Mouse (Mus musculus): ENCODE data around the gene Arnt2. TPM values are rescaled to one million over a fixed set of nuclear protein-coding genes. Genes with fewer than 3 reads are reported as not detected.

Arnt2 gene
- polyA plus RNA-seq, 1 experiment from 2014 or later = 18.5 TPM

- Histone ChIP-seq H3K4me1 (ENCODE audit: control insufficient read depth, insufficient read depth, low read length) (no peaks in the 10 kb centered on the region), H3K9me3 (replicated peaks; ENCODE audit: control insufficient read depth, low read length) (no peaks in the 10 kb centered on the region), H3K4me3 (ENCODE audit: low read depth, low read length) (no peak overlapping the region), H3K36me3 (replicated peaks; ENCODE audit: control insufficient read depth, insufficient read depth, low read depth, low read length) (no peaks in the 10 kb centered on the region), H3K27me3 (ENCODE audit: control insufficient read depth, insufficient read depth, low read length) (no peaks in the 10 kb centered on the region), H3K9ac (replicated peaks; ENCODE audit: low read length) (no peak overlapping the region), H3K27ac (replicated peaks; ENCODE audit: low read depth, low read length) (no peak overlapping the region), H3K4me2 (ENCODE audit: low read depth, low read length) (no peak overlapping the region)
- no peak for ATAC-seq (replicated peaks; ENCODE audit: insufficient number of reproducible peaks, low FRiP score, low TSS enrichment, low read depth)
- WGBS = 57% methylated on average over 2 of the region's 2 CpGs
- no peak for DNase-seq (ENCODE audit: low spot score)
Observed at GRCm38 (mm10) chr7:84434901-84435300, 24.9 kb upstream of the Arnt2 start.

DNA sequence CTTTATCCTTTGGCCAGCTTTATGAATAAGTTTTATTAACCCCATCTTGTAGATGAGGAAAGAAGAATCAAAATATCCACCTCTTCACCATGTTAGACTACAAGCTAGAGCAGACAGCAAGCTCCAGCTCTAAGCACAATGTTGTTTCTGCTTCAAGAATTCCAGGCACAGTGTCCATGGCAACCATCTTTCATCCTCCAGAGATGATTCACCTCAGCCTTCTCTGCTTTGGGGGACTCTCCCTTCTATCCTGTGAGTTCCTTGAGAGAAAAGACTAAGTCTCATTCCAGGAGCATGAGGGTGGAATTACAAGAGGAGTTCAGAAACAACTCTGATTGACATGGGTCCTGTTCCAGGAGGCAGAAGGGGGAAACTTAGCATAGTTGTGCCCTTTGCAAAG is 22.2 kb upstream of the Arnt2 start:
- no peak for ATAC-seq (replicated peaks; ENCODE audit: insufficient number of reproducible peaks, low FRiP score, low TSS enrichment, low read depth)
- H3K27me3 ChIP-seq (ENCODE audit: control insufficient read depth, insufficient read depth, low read length) = no peaks in the 10 kb centered on the region
- H3K27ac ChIP-seq (replicated peaks; ENCODE audit: low read depth, low read length) = no peak overlapping the region

DNA sequence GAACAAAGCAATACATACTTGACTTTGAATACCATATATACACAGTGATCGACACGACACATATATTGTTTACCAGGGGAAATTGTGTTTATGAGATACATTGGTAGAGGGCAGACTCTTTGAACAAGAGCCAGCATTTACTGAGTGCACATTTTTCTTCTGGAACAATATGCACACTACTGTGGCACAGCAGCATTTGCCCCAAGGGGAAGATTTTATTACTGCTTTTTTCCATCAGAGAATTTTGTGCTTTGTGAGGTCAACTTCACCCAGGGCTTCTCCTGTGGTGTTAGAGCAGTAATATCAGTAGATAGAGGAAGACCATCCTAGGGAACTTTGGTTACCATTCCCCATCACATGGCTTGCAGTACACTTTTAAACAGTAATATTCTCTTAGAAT is 17.2 kb upstream of the Arnt2 start:
- Histone ChIP-seq H3K4me2 (ENCODE audit: low read depth, low read length) (no peak overlapping the region), H3K9ac (replicated peaks; ENCODE audit: low read length) (no peak overlapping the region), H3K27ac (replicated peaks; ENCODE audit: low read depth, low read length) (no peak overlapping the region), H3K4me1 (ENCODE audit: control insufficient read depth, insufficient read depth, low read length) (no peaks in the 10 kb centered on the region), H3K27me3 (ENCODE audit: control insufficient read depth, insufficient read depth, low read length) (no peaks in the 10 kb centered on the region), H3K36me3 (replicated peaks; ENCODE audit: control insufficient read depth, insufficient read depth, low read depth, low read length) (no peaks in the 10 kb centered on the region), H3K9me3 (replicated peaks; ENCODE audit: control insufficient read depth, low read length) (no peaks in the 10 kb centered on the region), H3K4me3 (ENCODE audit: low read depth, low read length) (no peak overlapping the region)
- WGBS = 91% methylated on average over 2 of the region's 2 CpGs
- no peak for ATAC-seq (replicated peaks; ENCODE audit: insufficient number of reproducible peaks, low FRiP score, low TSS enrichment, low read depth)
- DNase-seq (ENCODE audit: low spot score) = no peak

More for the DNA sequence above, 22.2 kb upstream of the Arnt2 start:
- Histone ChIP-seq H3K9me3 (replicated peaks; ENCODE audit: control insufficient read depth, low read length) (no peaks in the 10 kb centered on the region), H3K4me3 (ENCODE audit: low read depth, low read length) (no peak overlapping the region), H3K9ac (replicated peaks; ENCODE audit: low read length) (no peak overlapping the region), H3K4me2 (ENCODE audit: low read depth, low read length) (no peak overlapping the region), H3K36me3 (replicated peaks; ENCODE audit: control insufficient read depth, insufficient read depth, low read depth, low read length) (no peaks in the 10 kb centered on the region), H3K4me1 (ENCODE audit: control insufficient read depth, insufficient read depth, low read length) (no peaks in the 10 kb centered on the region)
- no peak for DNase-seq (ENCODE audit: low spot score)

DNA sequence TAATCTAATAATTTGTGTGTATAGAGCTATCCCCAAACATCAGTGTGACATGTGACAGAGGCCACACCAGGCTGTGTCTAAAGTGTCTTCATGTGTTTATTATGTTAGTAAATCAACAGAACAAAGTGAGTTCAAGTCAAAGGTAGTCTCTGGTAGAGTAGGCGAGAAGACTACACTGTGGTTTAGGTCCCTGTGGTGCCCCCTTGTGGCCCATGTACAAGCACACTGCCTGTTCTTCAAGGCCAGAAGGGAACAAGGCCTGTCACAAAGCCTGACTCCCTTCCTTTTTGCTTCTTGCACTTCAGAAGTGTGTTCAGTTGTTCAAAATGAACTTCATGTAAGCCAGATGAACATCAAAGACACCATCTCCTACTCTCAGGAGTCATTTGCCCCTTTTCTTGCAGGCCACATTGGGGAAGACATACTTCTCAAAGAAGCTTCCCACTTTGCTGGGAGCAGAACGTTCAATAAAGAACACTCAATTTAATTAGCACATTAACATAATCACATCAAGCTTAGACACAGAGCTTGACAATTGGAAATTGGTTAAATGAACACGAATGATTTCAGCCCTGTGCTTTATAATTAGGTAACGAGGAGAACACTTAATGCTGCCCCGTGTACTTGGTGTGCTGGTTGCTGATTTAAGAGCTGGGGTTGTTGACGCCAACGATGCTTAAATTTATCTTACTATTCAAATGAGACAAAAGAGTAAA is 14.9 kb upstream of the Arnt2 start:
- DNase-seq (ENCODE audit: low spot score) (peak; percentile 39), ATAC-seq (replicated peaks; ENCODE audit: insufficient number of reproducible peaks, low FRiP score, low TSS enrichment, low read depth) (no peak; the same call in 1 of the 2 replicates)
- 67% methylated on average over 7 of the region's 7 CpGs for WGBS

DNA sequence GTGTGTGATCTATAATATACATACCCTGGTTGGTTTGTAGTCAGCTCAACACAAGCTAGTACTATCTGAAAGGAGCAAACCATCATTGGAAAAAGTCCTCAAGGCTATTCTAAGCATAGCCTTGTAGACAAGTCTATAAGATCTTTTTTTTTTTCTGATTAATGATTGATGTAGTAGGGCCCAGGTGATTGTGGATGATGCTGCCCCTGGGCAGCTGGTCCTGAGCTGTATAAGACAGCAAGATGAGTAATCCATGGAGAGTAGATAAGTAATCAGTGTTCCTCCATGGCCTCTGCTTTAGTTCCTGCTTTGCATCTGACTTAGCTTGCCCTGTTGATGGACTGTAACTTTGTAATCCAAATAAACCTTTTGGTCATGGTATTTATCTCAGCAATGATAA is 11.8 kb upstream of the Arnt2 start:
- Histone ChIP-seq H3K4me2 (ENCODE audit: low read depth, low read length) (no peak overlapping the region), H3K27me3 (ENCODE audit: control insufficient read depth, insufficient read depth, low read length) (no peaks in the 10 kb centered on the region), H3K9ac (replicated peaks; ENCODE audit: low read length) (no peak overlapping the region), H3K36me3 (replicated peaks; ENCODE audit: control insufficient read depth, insufficient read depth, low read depth, low read length) (no peaks in the 10 kb centered on the region), H3K4me1 (ENCODE audit: control insufficient read depth, insufficient read depth, low read length) (no peaks in the 10 kb centered on the region), H3K9me3 (replicated peaks; ENCODE audit: control insufficient read depth, low read length) (no peaks in the 10 kb centered on the region), H3K4me3 (ENCODE audit: low read depth, low read length) (no peak overlapping the region), H3K27ac (replicated peaks; ENCODE audit: low read depth, low read length) (no peak overlapping the region)
- no peak for ATAC-seq (replicated peaks; ENCODE audit: insufficient number of reproducible peaks, low FRiP score, low TSS enrichment, low read depth)
- no peak for DNase-seq (ENCODE audit: low spot score)

More for the DNA sequence above, 14.9 kb upstream of the Arnt2 start:
- Histone ChIP-seq H3K9ac (replicated peaks; ENCODE audit: low read length) (no peak overlapping the region), H3K4me1 (ENCODE audit: control insufficient read depth, insufficient read depth, low read length) (no peaks in the 10 kb centered on the region), H3K9me3 (replicated peaks; ENCODE audit: control insufficient read depth, low read length) (no peaks in the 10 kb centered on the region), H3K27me3 (ENCODE audit: control insufficient read depth, insufficient read depth, low read length) (no peaks in the 10 kb centered on the region), H3K27ac (replicated peaks; ENCODE audit: low read depth, low read length) (no peak overlapping the region), H3K4me3 (ENCODE audit: low read depth, low read length) (no peak overlapping the region), H3K4me2 (ENCODE audit: low read depth, low read length) (no peak overlapping the region), H3K36me3 (replicated peaks; ENCODE audit: control insufficient read depth, insufficient read depth, low read depth, low read length) (no peaks in the 10 kb centered on the region)

- H3K27ac ChIP-seq (replicated peaks; ENCODE audit: low read depth, low read length) = no peak overlapping the region
- DNase-seq (ENCODE audit: low spot score) = no peak
- H3K36me3 ChIP-seq (replicated peaks; ENCODE audit: control insufficient read depth, insufficient read depth, low read depth, low read length) = no peaks in the 10 kb centered on the region
- no peak overlapping the region for H3K4me3 ChIP-seq (ENCODE audit: low read depth, low read length)
- H3K9ac ChIP-seq (replicated peaks; ENCODE audit: low read length) = no peak overlapping the region
- H3K4me1 ChIP-seq (ENCODE audit: control insufficient read depth, insufficient read depth, low read length) = no peaks in the 10 kb centered on the region
- H3K9me3 ChIP-seq (replicated peaks; ENCODE audit: control insufficient read depth, low read length) = no peaks in the 10 kb centered on the region
- no peak overlapping the region for H3K4me2 ChIP-seq (ENCODE audit: low read depth, low read length)
- no peak for ATAC-seq (replicated peaks; ENCODE audit: insufficient number of reproducible peaks, low FRiP score, low TSS enrichment, low read depth)
- H3K27me3 ChIP-seq (ENCODE audit: control insufficient read depth, insufficient read depth, low read length) = no peaks in the 10 kb centered on the region
Observed at GRCm38 (mm10) chr7:84421291-84421665, 11.3 kb upstream of the Arnt2 start.

- DNase-seq (ENCODE audit: low spot score) (no peak), ATAC-seq (replicated peaks; ENCODE audit: insufficient number of reproducible peaks, low FRiP score, low TSS enrichment, low read depth) (no peak)
- H3K4me1 ChIP-seq (ENCODE audit: control insufficient read depth, insufficient read depth, low read length) = no peaks in the 10 kb centered on the region
- WGBS = 58% methylated on average over 3 of the region's 3 CpGs
- H3K9me3 ChIP-seq (replicated peaks; ENCODE audit: control insufficient read depth, low read length) = no peaks in the 10 kb centered on the region
- no peak overlapping the region for H3K4me3 ChIP-seq (ENCODE audit: low read depth, low read length)
- H3K27ac ChIP-seq (replicated peaks; ENCODE audit: low read depth, low read length) = no peak overlapping the region
- no peak overlapping the region for H3K9ac ChIP-seq (replicated peaks; ENCODE audit: low read length)
- H3K36me3 ChIP-seq (replicated peaks; ENCODE audit: control insufficient read depth, insufficient read depth, low read depth, low read length) = no peaks in the 10 kb centered on the region
- no peak overlapping the region for H3K4me2 ChIP-seq (ENCODE audit: low read depth, low read length)
- no peaks in the 10 kb centered on the region for H3K27me3 ChIP-seq (ENCODE audit: control insufficient read depth, insufficient read depth, low read length)
Observed at GRCm38 (mm10) chr7:84420581-84421290, 10.8 kb upstream of the Arnt2 start.

- Histone ChIP-seq H3K9me3 (replicated peaks; ENCODE audit: control insufficient read depth, low read length) (no peaks in the 10 kb centered on the region), H3K27ac (replicated peaks; ENCODE audit: low read depth, low read length) (no peak overlapping the region), H3K27me3 (ENCODE audit: control insufficient read depth, insufficient read depth, low read length) (no peaks in the 10 kb centered on the region), H3K4me2 (ENCODE audit: low read depth, low read length) (no peak overlapping the region), H3K4me3 (ENCODE audit: low read depth, low read length) (no peak overlapping the region), H3K9ac (replicated peaks; ENCODE audit: low read length) (no peak overlapping the region), H3K4me1 (ENCODE audit: control insufficient read depth, insufficient read depth, low read length) (no peaks in the 10 kb centered on the region), H3K36me3 (replicated peaks; ENCODE audit: control insufficient read depth, insufficient read depth, low read depth, low read length) (no peaks in the 10 kb centered on the region)
- DNase-seq (ENCODE audit: low spot score) = no peak
- no peak for ATAC-seq (replicated peaks; ENCODE audit: insufficient number of reproducible peaks, low FRiP score, low TSS enrichment, low read depth)
Observed at GRCm38 (mm10) chr7:84417441-84417840, 7.5 kb upstream of the Arnt2 start.
